Mouse (Mus musculus): ENCODE data around the gene Tmem223. TPM values are rescaled to one million over a fixed set of nuclear protein-coding genes. Genes with fewer than 3 reads are reported as not detected.
A peak's percentile ranks its signal among the peaks of the same experiment; 100 is the strongest.

The Tmem223 gene
- polyA plus RNA-seq, 1 experiment from 2014 or later, result 220 TPM

- no peak overlapping the region for H3K4me3 ChIP-seq (replicated peaks)
- H3K9ac ChIP-seq, result no peak overlapping the region
- no peaks in the 10 kb centered on the region for H3K9me3 ChIP-seq (replicated peaks)
- no peak for ATAC-seq (replicated peaks; ENCODE audit: low FRiP score)
- H3K4me1 ChIP-seq, result peaks cover 13% of the 10 kb centered on the region
- WGBS, result 24% methylated on average over 3 of the region's 3 CpGs
- H3K27me3 ChIP-seq, result no peaks in the 10 kb centered on the region
- H3K27ac ChIP-seq, result no peak overlapping the region
- H3K4me2 ChIP-seq, result no peak overlapping the region
- peaks cover 36% of the 10 kb centered on the region for H3K36me3 ChIP-seq
Observed at GRCm38 (mm10) chr19:8788521-8788920, 17.7 kb downstream of the Tmem223 start.

DNA sequence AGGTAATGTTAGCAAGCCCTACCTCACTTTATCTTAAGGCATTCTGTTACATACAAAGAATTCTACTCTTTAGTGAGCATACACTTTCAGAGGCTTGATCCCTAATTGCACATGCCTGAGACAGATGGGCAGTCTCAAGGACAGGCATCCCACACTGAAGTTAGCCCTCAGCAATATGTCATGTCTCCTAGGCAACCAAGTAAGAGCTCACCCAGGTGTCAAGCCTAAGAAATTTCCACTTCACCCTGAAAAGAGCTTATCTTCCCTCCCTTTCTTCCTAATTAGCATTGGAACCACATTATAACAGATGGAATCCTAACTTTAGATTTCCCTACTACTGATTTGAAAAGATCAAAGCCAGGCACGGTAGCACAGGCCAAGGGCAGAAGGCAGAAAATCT is 18.4 kb downstream of the Tmem223 start:
- no peak overlapping the region for H3K9ac ChIP-seq
- no peak overlapping the region for H3K27ac ChIP-seq
- H3K36me3 ChIP-seq, result peaks cover 37% of the 10 kb centered on the region
- peaks cover 13% of the 10 kb centered on the region for H3K4me1 ChIP-seq
- 52% methylated on average over 1 of the region's 1 CpGs for WGBS
- H3K27me3 ChIP-seq, result no peaks in the 10 kb centered on the region
- ATAC-seq (replicated peaks; ENCODE audit: low FRiP score), result no peak
- H3K4me3 ChIP-seq (replicated peaks), result no peak overlapping the region
- no peaks in the 10 kb centered on the region for H3K9me3 ChIP-seq (replicated peaks)
- H3K4me2 ChIP-seq, result no peak overlapping the region

DNA sequence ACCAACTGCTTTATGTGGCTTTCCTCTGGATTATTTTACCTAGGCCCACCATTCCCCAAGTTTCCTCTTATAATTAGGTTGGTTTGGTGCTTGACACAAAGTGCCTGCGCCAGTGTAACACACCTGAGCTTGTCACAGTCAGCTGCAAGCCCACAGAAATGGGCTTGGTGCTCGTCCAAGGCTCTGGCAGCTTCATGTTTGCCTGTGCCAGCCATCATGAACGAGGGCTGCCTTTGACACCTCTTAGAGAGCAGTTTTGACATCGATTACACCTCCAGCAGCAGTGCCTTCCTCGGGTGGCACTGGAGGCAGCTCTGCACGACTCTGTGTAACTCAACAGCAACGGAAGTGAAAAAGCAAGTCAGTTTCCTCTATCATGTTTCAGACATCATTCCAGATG is 19.4 kb downstream of the Tmem223 start:
- Histone ChIP-seq H3K27me3 (no peaks in the 10 kb centered on the region), H3K9me3 (replicated peaks) (no peaks in the 10 kb centered on the region), H3K4me2 (no peak overlapping the region), H3K9ac (no peak overlapping the region), H3K4me1 (peaks cover 10% of the 10 kb centered on the region), H3K4me3 (replicated peaks) (no peak overlapping the region), H3K36me3 (peaks cover 45% of the 10 kb centered on the region), H3K27ac (no peak overlapping the region)
- ATAC-seq (replicated peaks; ENCODE audit: low FRiP score), result no peak
- 71% methylated on average over 7 of the region's 7 CpGs for WGBS

- H3K27me3 ChIP-seq, result no peaks in the 10 kb centered on the region
- peaks cover 26% of the 10 kb centered on the region for H3K4me1 ChIP-seq
- peak within 1 kb of the TSS; percentile 81 for H3K4me2 ChIP-seq
- H3K27ac ChIP-seq, result peak within 1 kb of the TSS; percentile 85
- peak within 1 kb of the TSS; percentile 86 for H3K4me3 ChIP-seq (replicated peaks)
- peak; percentile 83 for ATAC-seq (replicated peaks; ENCODE audit: low FRiP score)
- 1% methylated on average over 25 of the region's 25 CpGs for WGBS
- peak within 1 kb of the TSS; percentile 85 for H3K9ac ChIP-seq
- H3K36me3 ChIP-seq, result peaks cover 33% of the 10 kb centered on the region
- H3K9me3 ChIP-seq (replicated peaks), result no peaks in the 10 kb centered on the region
Observed at GRCm38 (mm10) chr19:8798264-8798946, 27.6 kb downstream of the Tmem223 start, which contains the start of gene Polr2g. Polr2g (minus strand) TSS chr19:8798577.

DNA sequence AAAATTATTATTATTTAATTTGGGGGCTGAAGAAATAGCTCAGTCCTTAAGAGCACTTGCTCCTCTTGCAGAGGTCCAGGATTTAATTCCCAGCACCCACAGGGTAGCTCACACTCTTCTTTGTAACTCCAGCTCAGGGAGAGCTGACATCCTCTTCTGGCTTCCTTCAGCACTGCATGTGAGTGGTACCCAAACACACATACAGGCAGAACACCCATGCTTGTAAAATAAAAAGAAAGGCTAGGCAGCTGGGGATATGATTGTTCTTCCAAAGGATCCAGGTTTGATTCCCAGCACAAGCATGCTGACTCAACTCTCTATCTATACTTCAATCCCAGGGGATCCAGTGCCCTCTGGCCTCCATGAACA is 28.1 kb downstream of the Tmem223 start:
- no peak for ATAC-seq (replicated peaks; ENCODE audit: low FRiP score)
- Histone ChIP-seq H3K9me3 (replicated peaks) (no peaks in the 10 kb centered on the region), H3K4me1 (peaks cover 31% of the 10 kb centered on the region), H3K27me3 (no peaks in the 10 kb centered on the region), H3K4me2 (peak overlapping the region; percentile 81), H3K9ac (peak overlapping the region; percentile 85; the same call in 1 of the 2 replicates), H3K36me3 (peaks cover 31% of the 10 kb centered on the region), H3K4me3 (replicated peaks) (peak overlapping the region; percentile 86), H3K27ac (peak overlapping the region; percentile 85; the same call in 1 of the 2 replicates)

GRCm38 (mm10) chr19:8802130-8802821 is 31.5 kb downstream of the Tmem223 start, which contains the start of gene Zbtb3:
Zbtb3 (plus strand) TSS chr19:8802555.
- Histone ChIP-seq H3K9me3 (replicated peaks) (no peaks in the 10 kb centered on the region), H3K4me3 (replicated peaks) (peak within 1 kb of the TSS; percentile 79), H3K9ac (peak within 1 kb of the TSS; percentile 60), H3K27me3 (no peaks in the 10 kb centered on the region), H3K4me1 (peaks cover 29% of the 10 kb centered on the region), H3K27ac (peak within 1 kb of the TSS; percentile 97), H3K4me2 (peak within 1 kb of the TSS; percentile 76), H3K36me3 (peaks cover 38% of the 10 kb centered on the region)
- WGBS, result under 1% methylated on average over 30 of the region's 30 CpGs
- ATAC-seq (replicated peaks; ENCODE audit: low FRiP score), result peak; percentile 97

DNA sequence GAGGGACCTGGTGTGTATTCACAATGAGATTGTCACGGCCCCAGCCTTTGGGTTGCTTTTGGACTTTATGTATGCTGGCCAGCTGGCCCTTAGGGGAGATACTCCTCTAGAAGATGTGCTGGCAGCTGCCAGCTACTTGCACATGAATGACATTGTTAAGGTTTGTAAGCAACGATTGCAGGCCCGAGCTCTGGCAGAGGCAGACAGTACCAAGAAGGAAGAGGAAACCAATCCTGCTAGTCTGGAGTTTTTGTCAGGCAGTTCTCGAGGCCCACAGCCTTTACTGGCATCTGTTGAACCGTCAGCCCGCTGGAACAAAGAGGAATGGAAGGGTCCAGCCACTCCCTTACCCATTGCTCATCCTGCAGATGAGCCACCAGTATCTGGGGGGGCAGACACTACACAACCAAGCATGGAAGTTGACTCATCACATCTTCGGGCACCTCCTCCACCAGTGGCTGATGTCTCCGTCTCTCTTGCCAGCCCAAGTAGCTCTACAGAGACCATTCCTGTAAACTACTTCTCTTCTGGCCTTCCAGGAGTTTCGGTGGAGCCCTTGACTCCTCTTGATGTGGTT is 32.5 kb downstream of the Tmem223 start:
- Histone ChIP-seq H3K4me3 (replicated peaks) (peak overlapping the region; percentile 79), H3K4me2 (peak overlapping the region; percentile 76), H3K9ac (no peak overlapping the region), H3K4me1 (peaks cover 23% of the 10 kb centered on the region), H3K27me3 (no peaks in the 10 kb centered on the region), H3K27ac (peak overlapping the region; percentile 97), H3K9me3 (replicated peaks) (no peaks in the 10 kb centered on the region), H3K36me3 (peaks cover 48% of the 10 kb centered on the region)
- 87% methylated on average over 9 of the region's 9 CpGs for WGBS
- no peak for ATAC-seq (replicated peaks; ENCODE audit: low FRiP score)

- Histone ChIP-seq H3K36me3 (peaks cover 56% of the 10 kb centered on the region), H3K4me3 (replicated peaks) (no peak overlapping the region), H3K4me2 (no peak overlapping the region), H3K27ac (no peak overlapping the region), H3K9me3 (replicated peaks) (no peaks in the 10 kb centered on the region), H3K27me3 (no peaks in the 10 kb centered on the region), H3K9ac (no peak overlapping the region), H3K4me1 (peaks cover 23% of the 10 kb centered on the region)
- 90% methylated on average over 11 of the region's 11 CpGs for WGBS
- ATAC-seq (replicated peaks; ENCODE audit: low FRiP score), result no peak
Observed at GRCm38 (mm10) chr19:8803879-8804660, 33.3 kb downstream of the Tmem223 start.

- peaks cover 78% of the 10 kb centered on the region for H3K36me3 ChIP-seq
- WGBS, result 95% methylated on average over 5 of the region's 5 CpGs
Observed at GRCm38 (mm10) chr19:8806810-8807209, 36.0 kb downstream of the Tmem223 start.

GRCm38 (mm10) chr19:8815812-8816211 is 45.0 kb downstream of the Tmem223 start:
- Histone ChIP-seq H3K36me3 (peaks cover 61% of the 10 kb centered on the region), H3K4me1 (peaks cover 27% of the 10 kb centered on the region), H3K4me2 (0 out of 2 replicates have a peak overlapping the region, but pooled peaks have one; percentile 27), H3K4me3 (replicated peaks) (no peak overlapping the region), H3K9ac (no peak overlapping the region), H3K27ac (peak overlapping the region; percentile 27; the same call in 1 of the 2 replicates), H3K27me3 (no peaks in the 10 kb centered on the region), H3K9me3 (replicated peaks) (no peaks in the 10 kb centered on the region)
- no peak for ATAC-seq (replicated peaks; ENCODE audit: low FRiP score)
- 61% methylated on average over 11 of the region's 11 CpGs for WGBS

More at GRCm38 (mm10) chr19:8806810-8807209, 36.0 kb downstream of the Tmem223 start:
- Histone ChIP-seq H3K9me3 (replicated peaks) (no peaks in the 10 kb centered on the region), H3K4me1 (peaks cover 20% of the 10 kb centered on the region), H3K27ac (no peak overlapping the region), H3K9ac (no peak overlapping the region), H3K27me3 (no peaks in the 10 kb centered on the region), H3K4me2 (no peak overlapping the region), H3K4me3 (replicated peaks) (no peak overlapping the region)
- no peak for ATAC-seq (replicated peaks; ENCODE audit: low FRiP score)

- H3K4me1 ChIP-seq, result peaks cover 30% of the 10 kb centered on the region
- H3K27ac ChIP-seq, result no peak overlapping the region
- no peaks in the 10 kb centered on the region for H3K9me3 ChIP-seq (replicated peaks)
- 84% methylated on average over 3 of the region's 3 CpGs for WGBS
- peak overlapping the region; percentile 88 for H3K4me2 ChIP-seq
- H3K36me3 ChIP-seq, result peaks cover 50% of the 10 kb centered on the region
- peak overlapping the region; percentile 17; the same call in 1 of the 2 replicates for H3K4me3 ChIP-seq (replicated peaks)
- no peaks in the 10 kb centered on the region for H3K27me3 ChIP-seq
- peak overlapping the region; percentile 28; the same call in 1 of the 2 replicates for H3K9ac ChIP-seq
- no peak for ATAC-seq (replicated peaks; ENCODE audit: low FRiP score)
Observed at GRCm38 (mm10) chr19:8817001-8817400, 46.2 kb downstream of the Tmem223 start.
